Mouse (Mus musculus) adrenal gland, postnatal 25 days (tissue): Measurements from ENCODE around the gene Golga7b. TPM values are rescaled to one million over a fixed set of nuclear protein-coding genes. Genes with fewer than 3 reads are reported as not detected.

ENCODE experiments used
- DNase-seq: peaks from one replicate; pipeline ENCODE4 v3.0.0; 2021; ENCODE audit warnings: mixed read lengths
- microRNA-seq, 2 experiments: library from miRNA; unstranded; fragments of <30 nt; microRNA quantifications; one replicate each; pipeline ENCODE4 v1.2.0; 2021
- total RNA-seq: library from RNA; stranded (reverse); gene quantifications from 2 replicates; pipeline ENCODE4 v1.2.3, GENCODE M21; 2021

Gene Golga7b
- total RNA-seq, 1 experiment from 2014 or later: 1.2 TPM

- no peak for DNase-seq
Measured at GRCm38 (mm10) chr19:42303210-42303813, 55.9 kb downstream of the Golga7b start.

GRCm38 (mm10) chr19:42304506-42304905 lies 57.1 kb downstream of the Golga7b start:
- no peak for DNase-seq

- DNase-seq: no peak
Measured at GRCm38 (mm10) chr19:42305746-42306145, 58.4 kb downstream of the Golga7b start.

GRCm38 (mm10) chr19:42306202-42306601 lies 58.8 kb downstream of the Golga7b start:
- no peak for DNase-seq

GRCm38 (mm10) chr19:42307019-42307418 lies 59.6 kb downstream of the Golga7b start:
- DNase-seq: no peak

- no peak for DNase-seq
Measured at GRCm38 (mm10) chr19:42308931-42309330, 61.6 kb downstream of the Golga7b start.

- DNase-seq: no peak
Measured at GRCm38 (mm10) chr19:42311332-42311731, 64.0 kb downstream of the Golga7b start.

- DNase-seq: no peak
Measured at GRCm38 (mm10) chr19:42312191-42312590, 64.8 kb downstream of the Golga7b start.

- no peak for DNase-seq
Measured at GRCm38 (mm10) chr19:42315070-42315679, 67.8 kb downstream of the Golga7b start.

- DNase-seq: peak; percentile 77
Measured at GRCm38 (mm10) chr19:42315914-42316313, 68.5 kb downstream of the Golga7b start.

GRCm38 (mm10) chr19:42316525-42316924 lies 69.2 kb downstream of the Golga7b start:
- peak; percentile 28 for DNase-seq

- no peak for DNase-seq
Measured at GRCm38 (mm10) chr19:42316998-42317397, 69.6 kb downstream of the Golga7b start.

- DNase-seq: no peak
Measured at GRCm38 (mm10) chr19:42317648-42318425, 70.5 kb downstream of the Golga7b start.

Small RNAs within 50 kb of the gene (microRNA-seq; reads per million reads assigned to microRNA genes)
- gene Gm26339: 0 to 0.36 reads per million in 2 experiments
- 0 reads per million in 2 experiments for gene Mir3085

Other genes starting within 250 kb of the Golga7b start
- 0.46 TPM in 1 of 2 replicates, not detected in the other for gene Ankrd2, start 211.6 kb upstream of the Golga7b start, total RNA-seq
- 4.5 and 5.2 TPM in 2 replicates for gene Hoga1, start 202.0 kb upstream of the Golga7b start, total RNA-seq
- 0.67 and 1.1 TPM in 2 replicates for gene 4933411K16Rik, start 195.3 kb upstream of the Golga7b start, total RNA-seq
- gene Morn4, start 161.2 kb upstream of the Golga7b start, total RNA-seq: 6.6 and 10.1 TPM in 2 replicates
- gene Pi4k2a, start 157.1 kb upstream of the Golga7b start, total RNA-seq: 58.2 and 62.4 TPM in 2 replicates
- gene Avpi1, start 118.5 kb upstream of the Golga7b start, total RNA-seq: 74.4 and 98.1 TPM in 2 replicates
- 40.4 and 45.0 TPM in 2 replicates for gene Marveld1, start 100.2 kb upstream of the Golga7b start, total RNA-seq
- gene Zfyve27, start 83.6 kb upstream of the Golga7b start, total RNA-seq: 51.8 and 73.5 TPM in 2 replicates
- gene Sfrp5, start 45.3 kb upstream of the Golga7b start, total RNA-seq: 1.1 and 1.8 TPM in 2 replicates
- gene Crtac1, start 184.2 kb downstream of the Golga7b start, total RNA-seq: 0.64 TPM in 1 of 2 replicates, not detected in the other